Mouse (Mus musculus): ENCODE data around the gene Mcm10. TPM values are rescaled to one million over a fixed set of nuclear protein-coding genes. Genes with fewer than 3 reads are reported as not detected.

Mcm10 gene
- 1.9 TPM for total RNA-seq (2023)

GRCm38 (mm10) chr2:5012491-5013324, at the start of gene Mcm10:
TSS of gene Mcm10 (minus strand) at chr2:5012791.

DNA sequence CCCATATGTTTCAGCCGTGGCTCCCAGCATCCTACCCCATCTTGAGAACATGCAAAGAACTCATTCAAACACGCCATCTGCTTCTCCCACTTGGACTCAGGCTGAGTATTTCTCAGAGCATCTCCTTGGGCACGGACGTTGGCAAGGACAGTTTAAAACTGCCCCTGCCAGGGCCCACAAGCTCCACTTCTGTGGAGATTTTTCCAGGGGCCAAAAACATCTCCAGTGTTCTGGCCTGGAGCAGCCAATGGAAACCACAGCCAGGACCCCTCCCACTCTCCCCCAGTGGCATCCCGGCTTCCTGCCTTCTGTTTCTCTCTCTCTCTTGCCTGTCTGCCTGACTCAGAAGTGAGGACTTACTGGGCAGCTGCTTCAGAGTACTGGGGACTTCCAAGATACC, 36.8 kb downstream of the Mcm10 start, which contains the start of gene Ucma:
TSS of gene Ucma (plus strand) at position 316 of the 400 bp plus-strand sequence.

Other genes with a start within 250 kb of the Mcm10 start
- gene Sephs1, start 131.2 kb downstream of the Mcm10 start, total RNA-seq (2023): 22.6 TPM
- 26.4 TPM for gene Phyh, start 93.8 kb downstream of the Mcm10 start, total RNA-seq (2023)
- gene Ucma, start 36.7 kb downstream of the Mcm10 start, total RNA-seq (2023): not detected
- gene Optn, start 51.3 kb upstream of the Mcm10 start, total RNA-seq (2023): 1.3 TPM
- gene Ccdc3, start 125.0 kb upstream of the Mcm10 start, total RNA-seq (2023): not detected

All from CD8-positive naive resting alpha-beta T cell, adult 57 days (primary cell).